8 mouse cellular contexts compared by ENCODE assay signal in genomic region chr11:51636323-51636684, GRCm38 (mm10). TPM values are rescaled to one million over a fixed set of nuclear protein-coding genes. Genes with fewer than 3 reads are reported as not detected.
DNase-seq lines count a peak whose midpoint lies in the region; ATAC-seq lines count a peak whose summit lies in the region.

No protein-coding gene starts in this region.

- peak overlapping the region; percentile 66 to 76 for H3K27ac ChIP-seq in heart, embryonic 14.5 days (replicated peaks in 1 of 2; ENCODE audit: control insufficient read depth in 1 of 2, insufficient read depth in 1 of 2, low read depth in 2 of 2, low read length in 2 of 2)

- peaks cover 2 to 11% of the 10 kb centered on the region in 2 experiments; a peak in 3 of 4 replicates for H3K4me1 ChIP-seq in heart, embryonic 14.5 days (ENCODE audit: control insufficient read depth in 2 of 2, insufficient read depth in 2 of 2, low read length in 2 of 2)

- no peaks in the 10 kb centered on the region for H3K9me3 ChIP-seq in heart, embryonic 14.5 days (ENCODE audit: control insufficient read depth, low read length)

- peak overlapping the region; percentile 80 for H3K4me3 ChIP-seq in heart, embryonic 14.5 days (ENCODE audit: control insufficient read depth in 1 of 2, insufficient read depth in 1 of 2, low read depth in 1 of 2, low read length in 2 of 2)

- no peaks in the 10 kb centered on the region for H3K27me3 ChIP-seq in heart, embryonic 14.5 days (ENCODE audit: control insufficient read depth, insufficient read depth, low read length)

- DNase-seq in CD4-positive, CD25-positive, alpha-beta regulatory T cell, adult 2 months (ENCODE audit: low read depth, low spot score), result peak; percentile 86
- DNase-seq in ZHBTc4 (ENCODE audit: low read depth, low spot score), result peak; percentile 91
- DNase-seq in embryo, embryonic 11.5 days (ENCODE audit: low read depth, low spot score), result peak; percentile 67
- DNase-seq in kidney, postnatal 14 days, result peak; percentile 76
- peak; percentile 77 for DNase-seq in lung, postnatal 36 days
- peak; percentile 69 to 73 for DNase-seq in right cerebral cortex, postnatal 10 days (ENCODE audit: low spot score in 2 of 2)
- no peak for DNase-seq in layer of hippocampus, adult 8-10 months (ENCODE audit: low spot score in 2 of 2)

- H3K36me3 ChIP-seq in heart, embryonic 14.5 days (ENCODE audit: control insufficient read depth, insufficient read depth, low read length), result 0 out of 2 replicates have a peak, but pooled peaks cover 3% of the 10 kb centered on the region

- 2% methylated on average over 6 of the region's 6 CpGs for WGBS in heart, embryonic 14.5 days

- no peak for ATAC-seq in heart, embryonic 14.5 days (ENCODE audit: insufficient number of reproducible peaks, insufficient read depth, low FRiP score, low read depth)

- peak overlapping the region; percentile 80 for H3K9ac ChIP-seq in heart, embryonic 14.5 days (ENCODE audit: low read length)

- H3K4me2 ChIP-seq in heart, embryonic 14.5 days (ENCODE audit: low read length), result peak overlapping the region; percentile 82

RNA-seq across cellular contexts. Expression of gene Rmnd5b, which starts 0.6 kb away (rescaled TPM):
- polyA plus RNA-seq in heart, embryonic 14.5 days (2014; fragmentation: Nextera tagmentation; extraction: Ambion mirVana), result 32.1 and 34.3 TPM in 2 replicates
- 10 to 100 TPM; 52.4 to 58.6 (median 55.4) TPM for total RNA-seq in layer of hippocampus, adult 8-10 months (2022)

RNA-seq across cellular contexts. Expression of gene N4bp3, which starts 14.3 kb away (rescaled TPM):
- 10.7 and 12.9 TPM in 2 replicates for polyA plus RNA-seq in heart, embryonic 14.5 days (2014; fragmentation: Nextera tagmentation; extraction: Ambion mirVana)
- total RNA-seq in layer of hippocampus, adult 8-10 months (2022), result 10 to 100 TPM; 15.0 to 18.9 (median 15.7) TPM

RNA-seq across cellular contexts. Expression of gene D930048N14Rik, which starts 14.4 kb away (rescaled TPM):
- 0.94 and 1.2 TPM in 2 replicates for polyA plus RNA-seq in heart, embryonic 14.5 days (2014; fragmentation: Nextera tagmentation; extraction: Ambion mirVana)
- total RNA-seq in layer of hippocampus, adult 8-10 months (2022), result 1 to 10 TPM; 1.3 to 2.5 (median 2.0) TPM

RNA-seq across cellular contexts. Expression of gene Nhp2, which starts 16.8 kb away (rescaled TPM):
- polyA plus RNA-seq in heart, embryonic 14.5 days (2014; fragmentation: Nextera tagmentation; extraction: Ambion mirVana), result 87.9 and 89.9 TPM in 2 replicates
- 10 to 100 TPM; 31.8 to 48.9 (median 42.3) TPM for total RNA-seq in layer of hippocampus, adult 8-10 months (2022)

RNA-seq across cellular contexts. Expression of gene Hnrnpab, which starts 29.7 kb away (rescaled TPM):
- 350 and 369 TPM in 2 replicates for polyA plus RNA-seq in heart, embryonic 14.5 days (2014; fragmentation: Nextera tagmentation; extraction: Ambion mirVana)
- total RNA-seq in layer of hippocampus, adult 8-10 months (2022), result 100 to 1,000 TPM; 123 to 152 (median 135) TPM

Comparison
In these comparisons a context has a peak if more than half of its experiments do, and no peak if none do; other contexts are left out.
1. DNase-seq: peak in CD4-positive, CD25-positive, alpha-beta regulatory T cell, adult 2 months (single experiment), ZHBTc4 (single experiment), embryo, embryonic 11.5 days (single experiment), kidney, postnatal 14 days (single experiment), lung, postnatal 36 days (single experiment) and right cerebral cortex, postnatal 10 days (2 of 2); none in layer of hippocampus, adult 8-10 months (0 of 2).